Mouse (Mus musculus) myocyte (in vitro differentiated cells): ENCODE results near the gene Spp1.

Source experiments
- CEBPB ChIP-seq: IDR thresholded peaks from 2 replicates; pipeline ENCODE4 v1.6.1; 2011; ENCODE audit warnings: mild to moderate bottlenecking, moderate library complexity; ENCODE audit not compliant: poor library complexity, insufficient read depth, severe bottlenecking
- E2F4 ChIP-seq: IDR thresholded peaks from one replicate; pipeline ENCODE4 v1.6.1; 2011; ENCODE audit warnings: mild to moderate bottlenecking, control low read depth, moderate library complexity; ENCODE audit not compliant: insufficient read depth
- MAX ChIP-seq: IDR thresholded peaks from one replicate; pipeline ENCODE4 v1.6.1; 2011; ENCODE audit warnings: low read depth, mild to moderate bottlenecking, control low read depth
- MYOD1 ChIP-seq, 3 experiments: IDR thresholded peaks; one replicate each; pipeline ENCODE4 v1.6.1; 2011; ENCODE audit warnings: control low read depth in 2 of 3, low read depth in 2 of 3, mild to moderate bottlenecking in 2 of 3, moderate library complexity in 1 of 3; ENCODE audit not compliant: insufficient read length in 2 of 3, control insufficient read depth in 1 of 3
- MYOG ChIP-seq, 3 experiments: IDR thresholded peaks; one replicate each; pipeline ENCODE4 v1.6.1; 2011; ENCODE audit warnings: control low read depth in 2 of 3, low read depth in 2 of 3, mild to moderate bottlenecking in 2 of 3; ENCODE audit not compliant: insufficient read length in 2 of 3, control insufficient read depth in 1 of 3, insufficient read depth in 1 of 3
- POLR2A ChIP-seq: IDR thresholded peaks from one replicate; pipeline ENCODE4 v1.6.1; 2011; ENCODE audit warnings: low read depth, mild to moderate bottlenecking, control low read depth, moderate library complexity; ENCODE audit not compliant: insufficient read length
- POLR2AphosphoS2 ChIP-seq: IDR thresholded peaks from one replicate; pipeline ENCODE4 v1.6.1; 2011; ENCODE audit warnings: low read depth, control low read depth; ENCODE audit not compliant: insufficient read length
- REST ChIP-seq: IDR thresholded peaks from one replicate; pipeline ENCODE4 v1.6.1; 2011; ENCODE audit warnings: mild to moderate bottlenecking, control low read depth, moderate library complexity; ENCODE audit not compliant: insufficient read depth, insufficient read length
- SRF ChIP-seq: IDR thresholded peaks from one replicate; pipeline ENCODE4 v1.6.1; 2011; ENCODE audit warnings: low read depth; ENCODE audit not compliant: control insufficient read depth, insufficient read length
- TCF12 ChIP-seq: IDR thresholded peaks from one replicate; pipeline ENCODE4 v1.6.1; 2011; ENCODE audit warnings: mild to moderate bottlenecking, control low read depth; ENCODE audit not compliant: poor library complexity, insufficient read depth, severe bottlenecking
- TCF3 ChIP-seq: IDR thresholded peaks from one replicate; pipeline ENCODE4 v1.6.1; 2011; ENCODE audit warnings: low read depth, control low read depth; ENCODE audit not compliant: insufficient read length
- USF1 ChIP-seq: IDR thresholded peaks from one replicate; pipeline ENCODE4 v1.6.1; 2011; ENCODE audit warnings: low read depth, mild to moderate bottlenecking, control low read depth, moderate library complexity

DNA sequence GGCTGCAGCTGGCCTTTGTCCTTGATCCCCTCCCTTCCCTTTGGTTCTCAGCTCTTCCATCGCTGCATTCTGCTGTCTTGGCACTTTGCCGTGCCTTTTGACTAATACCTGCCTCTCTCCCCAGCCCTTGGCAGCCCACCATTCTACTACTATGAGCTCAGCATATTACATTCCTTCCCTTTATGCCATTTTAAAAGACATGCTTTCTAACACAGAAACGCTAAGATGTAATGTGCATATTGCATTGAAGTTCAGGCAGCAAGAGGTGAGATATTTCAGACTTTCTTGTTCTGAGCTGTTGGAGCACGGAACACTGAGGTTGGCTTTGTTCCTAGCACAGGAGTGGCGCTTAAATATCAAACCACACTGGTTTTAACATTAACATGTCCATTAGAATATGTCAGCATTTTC lies 36.1 kb downstream of the Spp1 start:
- no peak for TF ChIP-seq USF1
- no peak for TF ChIP-seq TCF12
- no peak for TF ChIP-seq POLR2AphosphoS2
- no peak for TF ChIP-seq E2F4
- TF ChIP-seq POLR2A: no peak
- no peak for TF ChIP-seq MAX
- TF ChIP-seq MYOD1 (IDR thresholded peaks at IDR 0.05; ENCODE audit: control insufficient read depth in 1 of 3, insufficient read length in 2 of 3, low read depth in 2 of 3): no peak
- no peak for TF ChIP-seq MYOG (IDR thresholded peaks at IDR 0.05; ENCODE audit: control insufficient read depth in 1 of 3, insufficient read depth in 1 of 3, insufficient read length in 2 of 3, low read depth in 2 of 3)
- TF ChIP-seq REST: no peak
- TF ChIP-seq TCF3: no peak
- no peak for TF ChIP-seq CEBPB
- TF ChIP-seq SRF: no peak
